Mouse (Mus musculus): ENCODE data around the gene Arhgef18. TPM values are rescaled to one million over a fixed set of nuclear protein-coding genes. Genes with fewer than 3 reads are reported as not detected.

The Arhgef18 gene
- polyA plus RNA-seq (2012; rRNA removed): 17.5 and 24.2 TPM in 2 replicates

- 8% methylated on average over 48 of the region's 48 CpGs for WGBS
- DNase-seq (ENCODE audit: low read depth, low spot score): peak; percentile 84
These were observed at the start of gene Arhgef18 for GRCm38 (mm10) chr8:3392771-3393710. TSS of gene Arhgef18 (plus strand) at chr8:3393006.

- WGBS: 90% methylated on average over 6 of the region's 6 CpGs
These were observed 47.5 kb upstream of the Arhgef18 start for GRCm38 (mm10) chr8:3345337-3345736.

GRCm38 (mm10) chr8:3346691-3347413 is 46.0 kb upstream of the Arhgef18 start:
- no peak for DNase-seq (ENCODE audit: low read depth, low spot score)
- 82% methylated on average over 5 of the region's 5 CpGs for WGBS

More at GRCm38 (mm10) chr8:3345337-3345736, 47.5 kb upstream of the Arhgef18 start:
- no peak for DNase-seq (ENCODE audit: low read depth, low spot score)

- 20% methylated on average over 13 of the region's 13 CpGs for WGBS
- no peak for DNase-seq (ENCODE audit: low read depth, low spot score)
These were observed 44.5 kb upstream of the Arhgef18 start for GRCm38 (mm10) chr8:3348142-3348823.

GRCm38 (mm10) chr8:3350747-3351146 is 42.1 kb upstream of the Arhgef18 start:
- WGBS: 75% methylated on average over 6 of the region's 6 CpGs
- DNase-seq (ENCODE audit: low read depth, low spot score): no peak

GRCm38 (mm10) chr8:3352715-3353114 is 40.1 kb upstream of the Arhgef18 start:
- peak; percentile 39 for DNase-seq (ENCODE audit: low read depth, low spot score)
- 24% methylated on average over 6 of the region's 6 CpGs for WGBS

GRCm38 (mm10) chr8:3353189-3353810 is 39.5 kb upstream of the Arhgef18 start, which contains the start of gene A430078G23Rik:
TSS of gene A430078G23Rik (plus strand) at chr8:3353415.
- WGBS: 32% methylated on average over 13 of the region's 13 CpGs
- DNase-seq (ENCODE audit: low read depth, low spot score): no peak

- DNase-seq (ENCODE audit: low read depth, low spot score): no peak
- WGBS: 76% methylated on average over 6 of the region's 6 CpGs
These were observed 38.9 kb upstream of the Arhgef18 start for GRCm38 (mm10) chr8:3353811-3354442.

- no peak for DNase-seq (ENCODE audit: low read depth, low spot score)
- WGBS: 67% methylated on average over 5 of the region's 5 CpGs
These were observed 38.4 kb upstream of the Arhgef18 start for GRCm38 (mm10) chr8:3354443-3354812.

GRCm38 (mm10) chr8:3355586-3355985 is 37.2 kb upstream of the Arhgef18 start:
- WGBS: 85% methylated on average over 6 of the region's 6 CpGs
- DNase-seq (ENCODE audit: low read depth, low spot score): no peak

GRCm38 (mm10) chr8:3358060-3358459 is 34.7 kb upstream of the Arhgef18 start:
- 5% methylated on average over 4 of the region's 4 CpGs for WGBS
- DNase-seq (ENCODE audit: low read depth, low spot score): peak; percentile 38

- 82% methylated on average over 5 of the region's 5 CpGs for WGBS
- no peak for DNase-seq (ENCODE audit: low read depth, low spot score)
These were observed 25.7 kb upstream of the Arhgef18 start for GRCm38 (mm10) chr8:3367086-3367485.

GRCm38 (mm10) chr8:3368091-3368490 is 24.7 kb upstream of the Arhgef18 start:
- WGBS: 47% methylated on average over 1 of the region's 1 CpGs
- DNase-seq (ENCODE audit: low read depth, low spot score): no peak

GRCm38 (mm10) chr8:3375748-3376147 is 17.1 kb upstream of the Arhgef18 start:
- no peak for DNase-seq (ENCODE audit: low read depth, low spot score)

GRCm38 (mm10) chr8:3376641-3377274 is 16.0 kb upstream of the Arhgef18 start:
- 38% methylated on average over 11 of the region's 11 CpGs for WGBS
- DNase-seq (ENCODE audit: low read depth, low spot score): no peak

- WGBS: 58% methylated on average over 6 of the region's 6 CpGs
- DNase-seq (ENCODE audit: low read depth, low spot score): no peak
These were observed 5.5 kb upstream of the Arhgef18 start for GRCm38 (mm10) chr8:3387286-3387685.

- DNase-seq (ENCODE audit: low read depth, low spot score): no peak
- 63% methylated on average over 9 of the region's 9 CpGs for WGBS
These were observed 4.0 kb upstream of the Arhgef18 start for GRCm38 (mm10) chr8:3388591-3389338.

GRCm38 (mm10) chr8:3389506-3389905 is 3.3 kb upstream of the Arhgef18 start:
- WGBS: 88% methylated on average over 1 of the region's 1 CpGs
- no peak for DNase-seq (ENCODE audit: low read depth, low spot score)

Measured in large intestine, adult 2 months (tissue).